Mouse (Mus musculus) heart, postnatal 4 days (tissue): ENCODE results near the gene Skiv2l. TPM values are rescaled to one million over a fixed set of nuclear protein-coding genes. Genes with fewer than 3 reads are reported as not detected.
"Not testable (repeated sequence)": the region's sequence is repeated elsewhere in the genome, so short reads cannot be mapped to it uniquely, and the experiment has no call there.

Experiments used
- DNase-seq: peaks from one replicate; pipeline ENCODE4 v3.0.0; 2021
- total RNA-seq, 2 experiments: library from RNA; stranded (reverse); gene quantifications; 2 replicates each; pipeline ENCODE4 v1.2.3; 2021

The Skiv2l gene
- total RNA-seq, 2 experiments from 2014 or later = 27.4 to 27.9 TPM

- DNase-seq = no peak
Measured at GRCm38 (mm10) chr17:34874321-34874720, 24.3 kb upstream of the Skiv2l start.

DNA sequence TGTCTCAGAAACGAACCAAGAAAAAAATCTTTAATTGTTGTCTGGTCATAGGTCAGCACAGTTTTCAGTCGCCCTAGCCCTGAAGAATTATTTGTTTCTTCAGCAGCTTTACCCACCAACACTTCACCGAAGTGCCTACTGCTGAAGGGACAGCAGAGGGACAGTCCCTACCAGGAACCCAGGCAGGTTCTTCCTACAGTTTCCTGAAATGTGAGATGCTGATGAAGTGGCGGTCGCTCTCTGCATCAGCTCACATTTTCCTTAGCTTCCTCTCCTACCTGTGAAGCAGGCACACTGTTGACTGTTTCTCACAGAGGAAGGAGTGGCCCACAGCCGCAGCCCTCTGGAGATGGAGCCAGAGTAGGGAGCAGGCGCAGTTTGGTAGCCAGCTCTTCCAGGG lies 16.0 kb upstream of the Skiv2l start:
- no peak for DNase-seq

DNA sequence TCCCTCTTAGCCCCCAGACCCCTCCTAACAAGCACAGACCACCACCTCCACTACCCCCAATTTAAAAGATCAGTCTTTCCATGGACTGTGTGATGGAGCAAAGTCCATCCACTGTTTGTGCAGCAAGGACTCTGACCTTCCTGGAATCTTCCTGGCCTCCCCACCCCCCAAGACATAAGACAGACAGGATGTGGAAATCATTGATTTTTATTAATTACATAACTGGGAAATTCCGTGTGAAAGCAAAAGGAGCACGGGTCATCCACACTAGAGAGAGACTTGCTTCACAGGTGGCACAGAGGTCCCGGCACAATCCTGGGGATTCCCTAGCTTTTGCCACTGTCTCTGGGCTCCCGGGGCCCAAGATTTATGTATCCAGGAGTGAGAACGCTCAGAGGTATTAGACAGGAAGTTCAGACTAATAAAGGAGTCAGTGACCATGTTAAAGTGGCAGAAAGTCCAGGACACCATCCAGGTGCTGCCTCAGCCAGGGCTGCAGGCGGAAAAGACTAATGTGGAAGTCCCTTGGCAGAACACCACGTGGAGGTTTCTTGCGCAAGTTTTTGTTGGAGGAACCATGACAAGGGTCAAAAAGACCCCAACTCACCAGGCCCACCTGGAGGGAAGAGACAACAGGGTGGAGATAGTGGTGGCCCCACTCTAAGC lies 12.5 kb upstream of the Skiv2l start, which contains the start of gene Cfb:
Cfb (minus strand) TSS at position 103 of the 666 bp plus-strand sequence.
- no peak for DNase-seq

- DNase-seq = no peak
Measured at GRCm38 (mm10) chr17:34861704-34862415, 11.8 kb upstream of the Skiv2l start.

DNA sequence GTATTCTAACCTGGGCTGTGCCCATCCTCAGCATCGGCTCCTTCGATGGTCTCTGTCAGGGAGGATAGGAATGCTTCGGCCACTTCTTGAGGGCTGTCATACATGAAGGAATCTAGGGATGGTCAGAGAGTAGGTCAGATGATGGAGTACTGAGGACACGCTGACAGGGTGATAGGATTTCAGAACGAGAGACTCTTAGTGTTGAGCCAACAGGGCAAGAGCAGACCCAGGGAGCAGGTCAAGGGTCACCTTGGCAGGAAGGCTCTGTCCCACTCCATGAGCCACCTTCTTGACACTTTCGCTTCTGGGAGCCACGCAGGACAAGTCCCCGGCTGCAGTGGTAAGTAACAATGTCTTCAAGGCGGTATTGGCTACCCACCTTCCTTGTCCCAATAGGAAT lies 10.5 kb upstream of the Skiv2l start:
- no peak for DNase-seq

DNA sequence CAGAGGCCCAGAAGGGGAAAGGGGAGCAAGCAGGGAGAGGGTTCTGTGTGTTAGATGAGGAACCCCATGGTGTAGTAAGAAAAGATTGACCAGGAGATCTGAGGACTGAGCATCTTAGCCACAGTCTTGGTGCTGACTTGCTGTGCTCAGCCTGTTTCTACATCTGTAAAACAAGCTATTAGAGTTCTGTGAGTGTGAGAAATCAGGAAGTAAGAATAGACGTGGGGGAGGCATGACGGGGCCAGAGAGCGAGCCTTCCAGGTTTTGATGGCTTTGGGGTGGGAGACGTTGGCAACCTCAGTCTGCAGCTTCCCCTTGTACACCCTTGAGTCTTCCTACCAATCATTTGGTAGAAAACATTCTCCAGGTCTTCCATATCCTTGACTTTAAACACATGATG lies 8.7 kb upstream of the Skiv2l start:
- no peak for DNase-seq

DNA sequence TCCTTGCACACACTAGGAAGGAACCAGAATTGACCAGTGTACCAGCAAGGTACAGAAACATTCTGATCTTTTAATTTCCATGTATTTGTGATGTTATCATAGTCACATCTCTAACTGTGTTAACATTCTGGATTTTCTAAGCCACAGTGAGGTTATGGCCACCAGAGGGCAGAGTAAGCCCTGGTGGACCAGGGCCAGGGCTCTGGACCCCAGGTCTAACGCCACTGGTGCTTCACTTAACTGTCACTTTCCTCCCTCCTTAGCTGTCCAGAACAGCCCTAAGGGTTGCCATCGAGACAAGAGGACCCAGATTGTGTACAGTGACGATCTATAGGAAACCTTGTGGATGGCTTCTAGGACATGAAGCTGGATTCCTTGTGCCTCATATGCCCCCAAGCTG lies 5.8 kb upstream of the Skiv2l start:
- peak; percentile 67 for DNase-seq

DNA sequence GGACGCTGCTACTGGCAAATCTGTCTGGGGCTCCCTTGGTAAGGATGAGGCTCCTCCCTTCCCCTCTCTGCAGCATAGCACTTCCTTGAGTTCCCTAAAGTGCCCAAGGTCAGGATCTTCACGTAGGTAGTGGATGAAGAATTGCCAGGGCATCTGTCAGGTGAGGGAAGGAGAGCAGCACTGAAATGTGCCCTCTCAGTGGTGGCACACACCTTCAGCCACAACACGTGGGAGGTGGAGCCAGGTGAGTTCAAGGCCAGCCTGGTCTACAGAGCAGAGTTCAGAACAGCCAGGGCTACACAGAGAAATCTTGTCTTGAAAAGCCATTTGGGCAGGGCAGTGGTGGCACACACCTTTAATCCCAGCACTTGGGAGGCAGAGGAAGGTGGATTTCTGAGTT lies 4.8 kb upstream of the Skiv2l start:
- DNase-seq = no peak

- no peak for DNase-seq
Measured at GRCm38 (mm10) chr17:34853511-34853910, 3.5 kb upstream of the Skiv2l start.

DNA sequence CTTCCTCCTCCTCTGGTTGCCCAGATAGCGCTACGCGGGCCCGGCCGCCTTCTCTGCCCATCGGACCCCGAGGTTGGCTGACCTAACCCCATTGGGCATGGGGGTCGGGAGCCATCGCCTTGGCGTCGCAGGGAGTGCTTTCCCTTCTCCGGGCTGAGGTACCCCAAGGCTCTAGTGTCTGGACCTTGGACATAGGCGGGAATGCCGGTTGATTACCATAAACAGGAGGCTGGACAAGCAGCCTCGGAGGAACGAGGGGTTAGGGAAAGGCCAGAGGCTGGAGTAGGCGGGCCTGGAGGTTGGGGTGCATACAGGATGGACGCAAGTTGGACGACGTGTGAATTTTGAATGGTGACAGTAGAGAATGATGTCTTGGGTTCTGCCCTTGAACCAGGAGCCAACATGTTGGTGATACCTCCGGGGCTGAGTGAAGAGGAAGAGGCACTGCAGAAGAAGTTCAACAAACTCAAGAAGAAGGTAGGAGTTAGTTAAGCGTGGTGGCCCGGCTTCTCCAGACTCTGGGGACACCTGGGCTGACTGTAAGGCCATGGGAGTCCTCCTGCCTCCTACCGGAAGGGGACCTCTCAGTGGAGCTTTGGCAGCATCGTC lies 611 bp upstream of the Skiv2l start:
- DNase-seq = no peak

- no peak for DNase-seq
Measured at GRCm38 (mm10) chr17:34847615-34848014, 2.4 kb downstream of the Skiv2l start.

DNA sequence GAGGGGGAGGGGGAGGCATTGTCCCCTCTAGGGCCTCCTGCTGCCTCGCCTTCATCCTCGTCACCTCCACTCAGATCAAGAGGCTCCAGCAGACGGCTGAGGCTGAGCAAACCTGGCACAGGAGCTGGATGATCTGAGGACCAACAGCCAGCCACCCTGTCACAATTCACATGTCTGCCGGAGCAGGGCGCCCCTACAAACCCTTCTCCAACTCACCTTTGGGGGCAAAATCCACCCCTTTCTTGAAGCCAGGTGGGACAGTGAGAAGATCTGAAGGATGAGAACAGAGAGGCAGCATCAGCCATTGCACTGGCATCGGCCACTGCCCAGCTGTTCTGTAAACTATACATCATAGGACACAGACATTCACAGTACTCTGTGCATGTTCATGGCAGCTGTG lies 2.8 kb downstream of the Skiv2l start:
- no peak for DNase-seq

- DNase-seq = no peak
Measured at GRCm38 (mm10) chr17:34844884-34845283, 5.1 kb downstream of the Skiv2l start.

GRCm38 (mm10) chr17:34840736-34841307 lies 9.2 kb downstream of the Skiv2l start:
- DNase-seq = no peak

GRCm38 (mm10) chr17:34838785-34839184 lies 11.2 kb downstream of the Skiv2l start:
- no peak for DNase-seq

DNA sequence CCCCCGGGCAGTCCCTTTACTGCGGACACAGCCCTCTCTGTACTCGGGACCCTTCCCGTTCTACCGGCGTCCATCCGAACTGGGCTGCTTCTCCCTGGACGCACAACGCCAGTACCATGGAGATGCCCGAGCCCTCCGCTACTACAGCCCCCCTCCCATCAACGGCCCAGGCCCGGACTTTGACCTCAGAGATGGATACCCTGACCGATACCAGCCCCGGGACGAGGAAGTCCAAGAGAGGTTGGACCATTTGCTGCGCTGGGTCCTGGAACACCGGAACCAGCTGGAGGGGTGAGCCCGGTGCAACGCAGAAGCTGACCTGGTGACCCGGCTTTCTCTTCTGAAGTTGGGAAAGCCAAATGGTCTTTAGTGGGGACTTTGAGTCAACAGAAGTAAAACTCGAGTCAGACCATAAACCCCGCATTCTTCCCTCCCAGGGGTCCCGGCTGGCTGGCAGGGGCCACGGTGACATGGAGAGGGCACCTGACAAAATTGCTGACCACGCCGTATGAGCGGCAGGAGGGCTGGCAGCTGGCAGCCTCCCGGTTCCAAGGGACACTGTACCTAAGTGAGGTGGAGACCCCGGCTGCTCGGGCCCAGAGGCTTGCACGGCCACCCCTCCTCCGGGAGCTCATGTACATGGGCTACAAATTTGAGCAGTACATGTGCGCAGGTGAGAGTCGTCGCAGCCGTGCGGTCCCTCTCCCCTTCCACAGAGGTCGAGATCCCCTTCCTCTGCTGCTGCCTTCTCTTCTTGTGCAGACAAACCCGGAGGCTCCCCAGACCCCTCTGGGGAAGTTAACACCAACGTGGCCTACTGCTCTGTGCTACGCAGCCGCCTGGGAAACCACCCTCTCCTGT lies 12.3 kb downstream of the Skiv2l start:
- DNase-seq = peak; percentile 25

- DNase-seq = peak; percentile 97
Measured at GRCm38 (mm10) chr17:34836856-34837221, 13.2 kb downstream of the Skiv2l start, which contains the start of the genes Stk19 and Dxo. Stk19 (minus strand) TSS chr17:34836945. Dxo (plus strand) TSS chr17:34837019.

- DNase-seq = no peak
Measured at GRCm38 (mm10) chr17:34836155-34836855, 13.7 kb downstream of the Skiv2l start.

- DNase-seq = not testable (repeated sequence)
Measured at GRCm38 (mm10) chr17:34830776-34831175, 19.2 kb downstream of the Skiv2l start.

DNA sequence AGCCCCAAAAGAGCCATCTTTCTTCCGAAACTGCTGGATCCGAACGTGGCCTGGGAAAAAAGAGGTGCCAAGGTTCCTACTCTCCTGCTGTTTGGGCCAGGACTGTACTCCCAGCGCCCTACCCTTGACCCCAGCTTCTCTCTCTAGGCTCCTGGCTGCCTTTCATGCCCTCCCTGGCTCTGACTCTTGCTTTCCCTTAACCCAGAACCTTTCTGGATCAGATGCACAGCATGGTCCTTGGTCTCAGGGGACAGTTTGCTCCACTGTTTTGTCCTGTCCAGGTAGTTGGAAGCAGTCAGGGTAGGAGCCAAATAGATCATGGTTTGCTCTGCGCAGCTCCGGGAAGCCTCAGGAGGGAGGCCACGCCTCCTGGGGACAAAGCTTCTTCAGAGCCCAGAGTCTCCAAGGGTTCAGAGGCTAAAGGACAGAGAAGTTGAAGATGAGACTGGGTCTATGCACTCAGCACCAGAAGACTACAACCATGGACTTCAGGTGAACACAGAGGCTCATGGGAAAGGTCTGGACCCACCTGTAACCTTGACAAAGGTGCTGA lies 35.1 kb downstream of the Skiv2l start:
- DNase-seq = no peak

- DNase-seq = peak; percentile 43
Measured at GRCm38 (mm10) chr17:34813747-34814146, 36.3 kb downstream of the Skiv2l start.
